Mouse (Mus musculus) cerebellum, adult 2 months (tissue): ENCODE data around the gene Fancl.

ENCODE experiments used
- CTCF ChIP-seq: fragments of 200-500 bp; IDR thresholded peaks from 2 replicates; pipeline ENCODE4 v1.5.1; 2011; ENCODE audit warnings: low read depth, mild to moderate bottlenecking, control low read depth, low read length, moderate library complexity, borderline replicate concordance; ENCODE audit not compliant: insufficient read depth
- POLR2A ChIP-seq: fragments of 200-500 bp; IDR thresholded peaks from 2 replicates; pipeline ENCODE4 v1.6.1; 2011; ENCODE audit warnings: low read length, control low read depth, borderline replicate concordance; ENCODE audit not compliant: insufficient read depth

- no peak for TF ChIP-seq CTCF
- no peak for TF ChIP-seq POLR2A
Measured at GRCm38 (mm10) chr11:26385971-26386370, at the start of gene Fancl.
